Mouse (Mus musculus): ENCODE measurements at regions not wholly inside any gene's neighbourhood (a gene's known extent, or its start where the extent isn't known, plus 50 kb on each side); places are given as distances from the start of the nearest gene placed in this dataset.

GRCm38 (mm10) chr8:102575523-102575922, 209.9 kb downstream of the Cdh11 start:
- WGBS = 74% methylated on average over 8 of the region's 8 CpGs
- H3K4me1 ChIP-seq (ENCODE audit: control insufficient read depth, insufficient read depth, low read length) = 0 out of 2 replicates have a peak, but pooled peaks cover 5% of the 10 kb centered on the region
- H3K4me2 ChIP-seq (ENCODE audit: low read depth, low read length) = no peak overlapping the region
- H3K36me3 ChIP-seq (ENCODE audit: control insufficient read depth, insufficient read depth, low read length) = no peaks in the 10 kb centered on the region
- no peak for ATAC-seq (ENCODE audit: insufficient read depth, low FRiP score)
- no peak overlapping the region for H3K27ac ChIP-seq (ENCODE audit: low read length)
- H3K9ac ChIP-seq (ENCODE audit: low read length) = no peak overlapping the region
- no peaks in the 10 kb centered on the region for H3K9me3 ChIP-seq (replicated peaks; ENCODE audit: control insufficient read depth, low read length)
- no peak overlapping the region for H3K4me3 ChIP-seq (replicated peaks; ENCODE audit: low read length)
- H3K27me3 ChIP-seq (ENCODE audit: control insufficient read depth, insufficient read depth, low read length) = no peaks in the 10 kb centered on the region

- Histone ChIP-seq H3K4me1 (ENCODE audit: control insufficient read depth, insufficient read depth, low read length) (no peaks in the 10 kb centered on the region), H3K27ac (ENCODE audit: low read length) (no peak overlapping the region), H3K36me3 (ENCODE audit: control insufficient read depth, insufficient read depth, low read length) (no peaks in the 10 kb centered on the region), H3K27me3 (ENCODE audit: control insufficient read depth, insufficient read depth, low read length) (no peaks in the 10 kb centered on the region), H3K9me3 (replicated peaks; ENCODE audit: control insufficient read depth, low read length) (no peaks in the 10 kb centered on the region), H3K4me2 (ENCODE audit: low read depth, low read length) (no peak overlapping the region), H3K9ac (ENCODE audit: low read length) (no peak overlapping the region), H3K4me3 (replicated peaks; ENCODE audit: low read length) (no peak overlapping the region)
- no peak for ATAC-seq (ENCODE audit: insufficient read depth, low FRiP score)
- WGBS = 72% methylated on average over 5 of the region's 5 CpGs
These were observed 217.7 kb downstream of the Cdh11 start for GRCm38 (mm10) chr8:102567779-102568178.

- Histone ChIP-seq H3K4me1 (ENCODE audit: control insufficient read depth, insufficient read depth, low read length) (peaks cover 11% of the 10 kb centered on the region), H3K27me3 (ENCODE audit: control insufficient read depth, insufficient read depth, low read length) (no peaks in the 10 kb centered on the region), H3K4me3 (replicated peaks; ENCODE audit: low read length) (no peak overlapping the region), H3K36me3 (ENCODE audit: control insufficient read depth, insufficient read depth, low read length) (no peaks in the 10 kb centered on the region), H3K9me3 (replicated peaks; ENCODE audit: control insufficient read depth, low read length) (no peaks in the 10 kb centered on the region), H3K27ac (ENCODE audit: low read length) (peak overlapping the region; percentile 86), H3K9ac (ENCODE audit: low read length) (no peak overlapping the region), H3K4me2 (ENCODE audit: low read depth, low read length) (no peak overlapping the region)
- ATAC-seq (ENCODE audit: insufficient read depth, low FRiP score) = peak; percentile 33; the same call in 1 of the 2 replicates
- WGBS = 23% methylated on average over 6 of the region's 6 CpGs
These were observed 231.2 kb downstream of the Cdh11 start for GRCm38 (mm10) chr8:102554213-102554612.

GRCm38 (mm10) chr8:102553348-102553935, 232.0 kb downstream of the Cdh11 start:
- no peaks in the 10 kb centered on the region for H3K36me3 ChIP-seq (ENCODE audit: control insufficient read depth, insufficient read depth, low read length)
- peaks cover 11% of the 10 kb centered on the region for H3K4me1 ChIP-seq (ENCODE audit: control insufficient read depth, insufficient read depth, low read length)
- peak overlapping the region; percentile 9; the same call in 1 of the 2 replicates for H3K9ac ChIP-seq (ENCODE audit: low read length)
- WGBS = 10% methylated on average over 9 of the region's 9 CpGs
- no peaks in the 10 kb centered on the region for H3K9me3 ChIP-seq (replicated peaks; ENCODE audit: control insufficient read depth, low read length)
- ATAC-seq (ENCODE audit: insufficient read depth, low FRiP score) = peak; percentile 82
- H3K4me2 ChIP-seq (ENCODE audit: low read depth, low read length) = no peak overlapping the region
- no peaks in the 10 kb centered on the region for H3K27me3 ChIP-seq (ENCODE audit: control insufficient read depth, insufficient read depth, low read length)
- no peak overlapping the region for H3K4me3 ChIP-seq (replicated peaks; ENCODE audit: low read length)
- peak overlapping the region; percentile 86 for H3K27ac ChIP-seq (ENCODE audit: low read length)

GRCm38 (mm10) chr8:102538886-102539285, 246.6 kb downstream of the Cdh11 start:
- H3K27me3 ChIP-seq (ENCODE audit: control insufficient read depth, insufficient read depth, low read length) = no peaks in the 10 kb centered on the region
- no peaks in the 10 kb centered on the region for H3K9me3 ChIP-seq (replicated peaks; ENCODE audit: control insufficient read depth, low read length)
- H3K4me3 ChIP-seq (replicated peaks; ENCODE audit: low read length) = no peak overlapping the region
- no peak overlapping the region for H3K4me2 ChIP-seq (ENCODE audit: low read depth, low read length)
- no peak overlapping the region for H3K9ac ChIP-seq (ENCODE audit: low read length)
- H3K4me1 ChIP-seq (ENCODE audit: control insufficient read depth, insufficient read depth, low read length) = no peaks in the 10 kb centered on the region
- no peak overlapping the region for H3K27ac ChIP-seq (ENCODE audit: low read length)
- WGBS = 64% methylated on average over 3 of the region's 3 CpGs
- no peaks in the 10 kb centered on the region for H3K36me3 ChIP-seq (ENCODE audit: control insufficient read depth, insufficient read depth, low read length)
- no peak for ATAC-seq (ENCODE audit: insufficient read depth, low FRiP score)

GRCm38 (mm10) chr8:102538068-102538467, 247.4 kb downstream of the Cdh11 start:
- Histone ChIP-seq H3K4me1 (ENCODE audit: control insufficient read depth, insufficient read depth, low read length) (no peaks in the 10 kb centered on the region), H3K27me3 (ENCODE audit: control insufficient read depth, insufficient read depth, low read length) (no peaks in the 10 kb centered on the region), H3K36me3 (ENCODE audit: control insufficient read depth, insufficient read depth, low read length) (no peaks in the 10 kb centered on the region), H3K4me2 (ENCODE audit: low read depth, low read length) (no peak overlapping the region), H3K9ac (ENCODE audit: low read length) (no peak overlapping the region), H3K27ac (ENCODE audit: low read length) (no peak overlapping the region), H3K9me3 (replicated peaks; ENCODE audit: control insufficient read depth, low read length) (no peaks in the 10 kb centered on the region), H3K4me3 (replicated peaks; ENCODE audit: low read length) (no peak overlapping the region)
- no peak for ATAC-seq (ENCODE audit: insufficient read depth, low FRiP score)
- WGBS = 40% methylated on average over 3 of the region's 3 CpGs

GRCm38 (mm10) chr8:102518446-102518845, 267.0 kb downstream of the Cdh11 start:
- Histone ChIP-seq H3K9me3 (replicated peaks; ENCODE audit: control insufficient read depth, low read length) (no peaks in the 10 kb centered on the region), H3K4me3 (replicated peaks; ENCODE audit: low read length) (no peak overlapping the region), H3K4me1 (ENCODE audit: control insufficient read depth, insufficient read depth, low read length) (no peaks in the 10 kb centered on the region), H3K36me3 (ENCODE audit: control insufficient read depth, insufficient read depth, low read length) (no peaks in the 10 kb centered on the region), H3K4me2 (ENCODE audit: low read depth, low read length) (no peak overlapping the region), H3K9ac (ENCODE audit: low read length) (no peak overlapping the region), H3K27me3 (ENCODE audit: control insufficient read depth, insufficient read depth, low read length) (no peaks in the 10 kb centered on the region), H3K27ac (ENCODE audit: low read length) (no peak overlapping the region)
- no peak for ATAC-seq (ENCODE audit: insufficient read depth, low FRiP score)

GRCm38 (mm10) chr8:102515748-102516147, 269.7 kb downstream of the Cdh11 start:
- H3K27me3 ChIP-seq (ENCODE audit: control insufficient read depth, insufficient read depth, low read length) = no peaks in the 10 kb centered on the region
- H3K9ac ChIP-seq (ENCODE audit: low read length) = no peak overlapping the region
- no peak overlapping the region for H3K27ac ChIP-seq (ENCODE audit: low read length)
- H3K36me3 ChIP-seq (ENCODE audit: control insufficient read depth, insufficient read depth, low read length) = no peaks in the 10 kb centered on the region
- no peaks in the 10 kb centered on the region for H3K4me1 ChIP-seq (ENCODE audit: control insufficient read depth, insufficient read depth, low read length)
- H3K4me3 ChIP-seq (replicated peaks; ENCODE audit: low read length) = no peak overlapping the region
- ATAC-seq (ENCODE audit: insufficient read depth, low FRiP score) = no peak
- no peaks in the 10 kb centered on the region for H3K9me3 ChIP-seq (replicated peaks; ENCODE audit: control insufficient read depth, low read length)
- no peak overlapping the region for H3K4me2 ChIP-seq (ENCODE audit: low read depth, low read length)

GRCm38 (mm10) chr8:102514805-102515424, 270.5 kb downstream of the Cdh11 start:
- Histone ChIP-seq H3K9ac (ENCODE audit: low read length) (no peak overlapping the region), H3K4me3 (replicated peaks; ENCODE audit: low read length) (no peak overlapping the region), H3K27me3 (ENCODE audit: control insufficient read depth, insufficient read depth, low read length) (no peaks in the 10 kb centered on the region), H3K9me3 (replicated peaks; ENCODE audit: control insufficient read depth, low read length) (no peaks in the 10 kb centered on the region), H3K36me3 (ENCODE audit: control insufficient read depth, insufficient read depth, low read length) (no peaks in the 10 kb centered on the region), H3K4me2 (ENCODE audit: low read depth, low read length) (no peak overlapping the region), H3K4me1 (ENCODE audit: control insufficient read depth, insufficient read depth, low read length) (no peaks in the 10 kb centered on the region), H3K27ac (ENCODE audit: low read length) (no peak overlapping the region)
- WGBS = 78% methylated on average over 2 of the region's 2 CpGs
- ATAC-seq (ENCODE audit: insufficient read depth, low FRiP score) = no peak
